Mouse (Mus musculus) common myeloid progenitor, adult 5-6 weeks (primary cell): ENCODE results near the gene Zbtb45. TPM values are rescaled to one million over a fixed set of nuclear protein-coding genes. Genes with fewer than 3 reads are reported as not detected.

Experiments used
- ATAC-seq: replicated peaks from 2 replicates; pipeline ENCODE4 v1.8.0; 2016; ENCODE audit warnings: low read depth, mild to moderate bottlenecking, moderate TSS enrichment, inconsistent platforms; ENCODE audit not compliant: poor library complexity, severe bottlenecking
- total RNA-seq: library from RNA; stranded (forward); fragments of 200-1000, 187-1606 nt; gene quantifications from 2 replicates; pipeline ENCODE4 v1.2.3, GENCODE M21; 2017

Gene Zbtb45
- total RNA-seq: 9.7 and 9.8 TPM in 2 replicates

GRCm38 (mm10) chr7:13010005-13010908, at the start of gene Zbtb45:
TSS of gene Zbtb45 (minus strand) at chr7:13010034.
- ATAC-seq: no peak

- ATAC-seq: no peak
Observed at GRCm38 (mm10) chr7:13059536-13059935, 49.7 kb upstream of the Zbtb45 start.

- ATAC-seq: no peak
Observed at GRCm38 (mm10) chr7:13056913-13057700, 47.3 kb upstream of the Zbtb45 start.

- ATAC-seq: peak; percentile 90
Observed at GRCm38 (mm10) chr7:13054287-13055010, 44.6 kb upstream of the Zbtb45 start, which contains the start of gene Mzf1. TSS of gene Mzf1 (minus strand) at chr7:13054764.

GRCm38 (mm10) chr7:13053961-13054286, 44.1 kb upstream of the Zbtb45 start:
- ATAC-seq: no peak

- ATAC-seq: no peak
Observed at GRCm38 (mm10) chr7:13053501-13053900, 43.7 kb upstream of the Zbtb45 start.

GRCm38 (mm10) chr7:13053001-13053400, 43.2 kb upstream of the Zbtb45 start:
- ATAC-seq: no peak

- ATAC-seq: peak; percentile 92
Observed at GRCm38 (mm10) chr7:13046084-13046483, 36.2 kb upstream of the Zbtb45 start.

GRCm38 (mm10) chr7:13044254-13044625, 34.4 kb upstream of the Zbtb45 start:
- ATAC-seq: peak; percentile 16; the same call in 1 of the 2 replicates

- ATAC-seq: peak; percentile 28
Observed at GRCm38 (mm10) chr7:13043445-13044253, 33.8 kb upstream of the Zbtb45 start.

GRCm38 (mm10) chr7:13043120-13043444, 33.2 kb upstream of the Zbtb45 start:
- no peak for ATAC-seq

GRCm38 (mm10) chr7:13042511-13042910, 32.7 kb upstream of the Zbtb45 start:
- no peak for ATAC-seq

GRCm38 (mm10) chr7:13041256-13041655, 31.4 kb upstream of the Zbtb45 start:
- no peak for ATAC-seq

- ATAC-seq: no peak
Observed at GRCm38 (mm10) chr7:13039181-13039580, 29.3 kb upstream of the Zbtb45 start.

GRCm38 (mm10) chr7:13038621-13039169, 28.9 kb upstream of the Zbtb45 start:
- ATAC-seq: peak; percentile 20

- ATAC-seq: peak; percentile 53
Observed at GRCm38 (mm10) chr7:13037901-13038555, 28.2 kb upstream of the Zbtb45 start, which contains the start of gene Ube2m. TSS of gene Ube2m (minus strand) at chr7:13038275.

GRCm38 (mm10) chr7:13037366-13037765, 27.5 kb upstream of the Zbtb45 start:
- ATAC-seq: no peak

- ATAC-seq: no peak
Observed at GRCm38 (mm10) chr7:13036806-13037205, 27.0 kb upstream of the Zbtb45 start.
